Mouse (Mus musculus) midbrain, postnatal 0 days (tissue): ENCODE data around the gene Acoxl. TPM values are rescaled to one million over a fixed set of nuclear protein-coding genes. Genes with fewer than 3 reads are reported as not detected.
"Not testable (repeated sequence)": the region's sequence is repeated elsewhere in the genome, so short reads cannot be mapped to it uniquely, and the experiment has no call there.

Source experiments
- ATAC-seq: fragments of 200-750 bp; cut with Nextera tagmentation; 2 replicates; pipeline ENCODE4 v1.8.0; 2017; ENCODE audit warnings: moderate number of reproducible peaks, mild to moderate bottlenecking, moderate TSS enrichment, moderate library complexity; ENCODE audit not compliant: low FRiP score
- DNase-seq: peaks from one replicate; pipeline ENCODE4 v3.0.0-alpha.2; 2015; ENCODE audit warnings: low spot score
- H3K27ac ChIP-seq: fragments of 300-500 bp; sonication (generic); 2 replicates; pipeline ENCODE4 v1.5.1; 2014; ENCODE audit warnings: low read depth, mild to moderate bottlenecking, low read length, mixed read lengths
- H3K27me3 ChIP-seq: fragments of 300-500 bp; sonication (generic); 2 replicates; pipeline ENCODE4 v1.6.1; 2014; ENCODE audit warnings: low read length, control low read depth, mixed read lengths; ENCODE audit not compliant: insufficient read depth
- H3K36me3 ChIP-seq: fragments of 300-500 bp; sonication (generic); 2 replicates; pipeline ENCODE4 v1.6.1; 2014; ENCODE audit warnings: low read length, control low read depth, mixed read lengths; ENCODE audit not compliant: insufficient read depth
- H3K4me1 ChIP-seq: fragments of 300-500 bp; sonication (generic); 2 replicates; pipeline ENCODE4 v1.6.1; 2014; ENCODE audit warnings: mild to moderate bottlenecking, control low read depth, antibody characterized with exemption, low read length, mixed read lengths; ENCODE audit not compliant: insufficient read depth
- H3K4me2 ChIP-seq: fragments of 300-500 bp; sonication (generic); 2 replicates; pipeline ENCODE4 v1.6.1; 2014; ENCODE audit warnings: low read depth, mild to moderate bottlenecking, low read length, mixed read lengths; ENCODE audit not compliant: poor library complexity, severe bottlenecking
- H3K4me3 ChIP-seq: fragments of 300-500 bp; sonication (generic); 2 replicates; pipeline ENCODE4 v1.5.1; 2014; ENCODE audit warnings: low read depth, mild to moderate bottlenecking, low read length, moderate library complexity
- H3K9ac ChIP-seq: fragments of 300-500 bp; sonication (generic); replicated peaks from 2 replicates; pipeline ENCODE4 v1.6.1; 2014; ENCODE audit warnings: mild to moderate bottlenecking, low read length, moderate library complexity, mixed read lengths; ENCODE audit not compliant: poor library complexity, severe bottlenecking
- H3K9me3 ChIP-seq: fragments of 300-500 bp; sonication (generic); 2 replicates; pipeline ENCODE4 v1.6.1; 2016; ENCODE audit warnings: low read length, control low read depth
- CTCF ChIP-seq: IDR thresholded peaks from 2 replicates; pipeline ENCODE4 v1.5.1; 2016; ENCODE audit warnings: antibody characterized with exemption, mild to moderate bottlenecking
- WGBS: fragments of 180-500 bp; shearing (Covaris S2); extraction: QIAGEN DNeasy Blood & Tissue Kit; methylation state at CpG from one replicate; pipeline ENCODE4 v1.1.7; 2014; 5-methylcytosine and 5-hydroxymethylcytosine counted together
- polyA plus RNA-seq: library from polyadenylated mRNA; unstranded; fragments of >200 nt; fragmentation: Nextera tagmentation; extraction: Ambion mirVana; gene quantifications from 2 replicates; pipeline ENCODE4 v1.2.1, GENCODE M21; 2015
- total RNA-seq: library from RNA; depleted of rRNA; stranded (reverse); fragments of >200 nt; gene quantifications from 2 replicates; pipeline ENCODE4 v1.2.3, GENCODE M21; 2014

Acoxl gene
- total and polyA plus RNA-seq, 2 experiments from 2014 or later = 0.05 to 0.12 TPM

DNA sequence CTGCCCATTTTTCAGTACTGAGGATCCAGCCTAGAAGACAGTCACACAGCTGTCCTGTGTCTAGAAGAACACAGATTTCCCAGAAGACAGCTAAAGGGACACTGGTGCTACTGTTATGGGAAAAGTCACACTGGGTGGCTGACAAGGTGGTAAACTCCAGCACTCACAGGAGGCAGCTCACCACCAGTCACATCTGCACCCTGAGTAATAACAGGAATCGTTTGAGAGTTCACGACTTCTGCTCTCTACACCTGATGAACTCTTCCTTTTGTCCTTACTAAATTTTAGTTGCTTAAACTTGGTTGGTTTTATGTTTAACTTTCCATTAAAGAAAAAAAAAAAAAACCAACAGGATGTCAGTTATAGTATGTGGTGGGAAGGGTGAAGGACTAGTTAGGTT lies 255.9 kb downstream of the Acoxl start:
- no peak for ATAC-seq

DNA sequence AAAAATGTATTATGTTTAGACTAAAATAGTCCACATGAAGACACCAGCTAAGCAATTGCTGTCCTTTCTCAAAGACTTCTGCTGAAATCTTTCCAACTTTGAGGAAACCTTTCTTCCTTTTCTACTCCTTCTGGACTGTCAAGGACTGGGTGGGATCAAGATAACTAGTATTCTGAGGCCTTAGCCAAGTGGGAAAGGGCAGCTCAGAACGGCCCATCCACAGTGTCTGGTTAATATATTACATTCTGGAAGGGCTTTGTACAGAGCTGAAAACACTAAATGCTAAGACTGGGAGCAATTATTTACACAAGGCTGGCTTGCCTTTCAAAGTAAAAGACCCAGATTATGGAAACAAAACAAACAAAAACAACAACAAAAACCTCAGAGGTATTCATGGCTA lies 256.6 kb downstream of the Acoxl start:
- Histone ChIP-seq H3K4me3 (no peak overlapping the region), H3K27me3 (no peaks in the 10 kb centered on the region), H3K27ac (no peak overlapping the region), H3K36me3 (no peaks in the 10 kb centered on the region), H3K9me3 (no peaks in the 10 kb centered on the region), H3K4me1 (no peaks in the 10 kb centered on the region), H3K4me2 (no peak overlapping the region), H3K9ac (no peak overlapping the region)
- no peak for DNase-seq
- no peak for TF ChIP-seq CTCF
- WGBS = 56% methylated on average over 1 of the region's 1 CpGs
- ATAC-seq = no peak

More for the DNA sequence above, 255.9 kb downstream of the Acoxl start:
- WGBS = 82% methylated on average over 2 of the region's 2 CpGs
- H3K4me2 ChIP-seq = no peak overlapping the region
- no peaks in the 10 kb centered on the region for H3K9me3 ChIP-seq
- no peaks in the 10 kb centered on the region for H3K27me3 ChIP-seq
- no peak overlapping the region for H3K4me3 ChIP-seq
- no peak for TF ChIP-seq CTCF
- no peaks in the 10 kb centered on the region for H3K4me1 ChIP-seq
- H3K27ac ChIP-seq = no peak overlapping the region
- no peak overlapping the region for H3K9ac ChIP-seq
- no peaks in the 10 kb centered on the region for H3K36me3 ChIP-seq
- DNase-seq = no peak

DNA sequence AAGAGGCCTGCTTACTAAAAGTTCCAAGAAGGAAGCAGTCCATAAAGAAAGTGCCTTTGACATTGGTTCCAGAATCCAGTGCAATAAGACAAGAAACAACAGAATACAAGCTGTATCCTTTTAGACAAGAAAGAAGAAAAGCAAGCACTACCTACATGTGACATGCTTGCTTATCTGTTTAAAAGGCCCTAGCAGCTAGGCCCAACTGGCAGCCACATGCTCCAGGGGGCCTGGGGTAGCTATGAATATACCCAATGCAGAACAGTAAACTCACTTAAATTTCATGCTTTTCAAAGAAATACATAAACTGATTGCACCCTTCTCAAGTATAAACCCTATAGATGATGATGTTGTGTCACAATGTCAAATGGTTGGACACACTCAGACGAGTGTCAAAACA lies 257.4 kb downstream of the Acoxl start:
- DNase-seq = no peak
- no peak for ATAC-seq
- H3K4me1 ChIP-seq = no peaks in the 10 kb centered on the region
- WGBS = 85% methylated on average over 1 of the region's 1 CpGs
- H3K4me2 ChIP-seq = no peak overlapping the region
- no peak overlapping the region for H3K9ac ChIP-seq
- no peak overlapping the region for H3K27ac ChIP-seq
- H3K9me3 ChIP-seq = no peaks in the 10 kb centered on the region
- H3K36me3 ChIP-seq = no peaks in the 10 kb centered on the region
- H3K27me3 ChIP-seq = no peaks in the 10 kb centered on the region
- H3K4me3 ChIP-seq = no peak overlapping the region
- TF ChIP-seq CTCF = no peak

DNA sequence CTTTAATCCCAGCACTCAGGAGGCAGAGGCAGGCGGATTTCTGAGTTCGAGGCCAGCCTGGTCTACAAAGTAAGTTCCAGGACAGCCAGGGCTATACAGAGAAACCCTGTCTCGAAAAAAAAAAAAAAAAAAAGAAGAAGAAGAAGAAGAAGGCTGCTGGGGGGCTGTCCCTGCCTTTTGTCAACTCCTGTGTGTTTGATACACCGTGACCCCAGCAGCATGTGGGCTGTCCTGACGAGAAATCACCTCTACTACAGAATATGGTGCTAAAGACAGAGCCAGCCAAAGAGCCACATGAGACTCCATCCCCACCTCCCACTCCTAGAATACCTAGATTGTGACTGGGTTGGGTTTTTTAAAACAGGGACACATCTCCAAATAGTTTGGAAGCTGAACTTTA lies 259.4 kb downstream of the Acoxl start:
- H3K4me3 ChIP-seq, ATAC-seq, H3K9me3 ChIP-seq, H3K4me2 ChIP-seq, H3K36me3 ChIP-seq, DNase-seq, H3K9ac ChIP-seq, H3K4me1 ChIP-seq, H3K27ac ChIP-seq, H3K27me3 ChIP-seq: not testable (repeated sequence)
- 69% methylated on average over 4 of the region's 5 CpGs for WGBS

DNA sequence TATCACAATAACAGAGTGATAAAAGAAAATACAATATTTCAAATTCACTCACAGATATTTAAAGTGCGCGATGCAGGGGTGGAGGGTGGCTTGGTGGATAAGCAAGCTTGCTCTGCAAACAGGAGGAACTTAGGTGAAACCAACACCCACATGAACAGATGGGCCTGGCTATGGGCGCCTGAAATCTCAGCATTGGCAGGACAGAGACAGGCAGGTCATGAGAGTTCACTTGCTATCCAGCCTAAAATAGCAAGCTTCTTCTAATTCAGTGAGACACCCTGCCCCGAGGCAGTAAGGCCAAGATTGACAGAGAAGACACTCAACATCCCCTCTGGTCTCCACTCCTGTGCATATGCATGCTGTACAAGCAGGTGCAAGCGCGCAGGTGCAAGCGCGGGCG lies 263.4 kb downstream of the Acoxl start:
- H3K4me3 ChIP-seq = no peak overlapping the region
- H3K36me3 ChIP-seq = no peaks in the 10 kb centered on the region
- DNase-seq (no peak), ATAC-seq (no peak)
- no peak overlapping the region for H3K27ac ChIP-seq
- no peak overlapping the region for H3K9ac ChIP-seq
- H3K4me1 ChIP-seq = no peaks in the 10 kb centered on the region
- no peak for TF ChIP-seq CTCF
- 92% methylated on average over 9 of the region's 9 CpGs for WGBS
- no peaks in the 10 kb centered on the region for H3K27me3 ChIP-seq
- H3K9me3 ChIP-seq = no peaks in the 10 kb centered on the region
- no peak overlapping the region for H3K4me2 ChIP-seq

DNA sequence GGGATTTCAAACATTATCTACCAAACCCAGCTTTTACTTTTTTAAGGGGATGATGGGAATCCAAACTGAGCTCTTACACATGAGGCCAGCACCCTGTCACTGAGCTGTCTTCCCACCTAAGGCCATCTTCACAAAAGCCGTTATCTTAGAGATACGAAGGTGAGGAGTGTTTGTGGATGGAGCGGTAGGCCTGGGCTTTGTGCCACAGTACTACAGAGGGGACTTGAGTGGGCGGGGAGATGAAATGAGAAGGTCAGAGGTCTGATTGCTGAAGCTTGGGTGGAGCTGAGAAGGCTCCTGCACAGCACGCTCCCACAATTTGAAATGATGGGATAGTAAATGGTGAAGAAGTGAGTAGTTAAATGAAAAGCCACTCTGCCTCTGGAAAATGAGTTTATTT lies 266.1 kb downstream of the Acoxl start:
- Histone ChIP-seq H3K9ac (no peak overlapping the region), H3K27me3 (no peaks in the 10 kb centered on the region), H3K27ac (no peak overlapping the region), H3K4me2 (no peak overlapping the region), H3K4me1 (no peaks in the 10 kb centered on the region), H3K9me3 (no peaks in the 10 kb centered on the region), H3K4me3 (no peak overlapping the region), H3K36me3 (no peaks in the 10 kb centered on the region)
- WGBS = 88% methylated on average over 5 of the region's 5 CpGs
- DNase-seq (no peak), ATAC-seq (no peak)
- no peak for TF ChIP-seq CTCF

DNA sequence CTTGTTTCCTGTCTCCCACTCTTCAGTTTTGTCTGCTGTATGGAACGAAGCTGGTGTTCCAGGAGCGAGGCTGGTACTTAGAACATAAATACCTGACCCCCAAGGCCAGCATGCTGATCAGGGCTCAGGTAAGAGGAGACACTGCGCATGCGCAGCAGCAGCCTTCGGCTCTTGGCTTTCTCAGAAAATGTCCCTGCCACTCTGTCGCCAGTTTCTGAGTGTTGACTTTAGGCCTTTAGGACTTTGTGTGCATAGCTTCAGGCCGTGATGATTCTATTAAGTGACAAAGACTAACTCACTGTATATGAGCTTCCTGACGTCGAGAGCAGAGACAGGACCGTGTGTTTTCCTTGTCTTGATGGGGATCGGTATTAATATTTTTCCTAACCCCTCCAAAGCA lies 267.0 kb downstream of the Acoxl start:
- no peaks in the 10 kb centered on the region for H3K36me3 ChIP-seq
- H3K27ac ChIP-seq = no peak overlapping the region
- no peaks in the 10 kb centered on the region for H3K9me3 ChIP-seq
- no peak overlapping the region for H3K9ac ChIP-seq
- DNase-seq = no peak
- WGBS = 88% methylated on average over 11 of the region's 11 CpGs
- H3K27me3 ChIP-seq = no peaks in the 10 kb centered on the region
- H3K4me3 ChIP-seq = no peak overlapping the region
- no peaks in the 10 kb centered on the region for H3K4me1 ChIP-seq
- ATAC-seq = no peak
- TF ChIP-seq CTCF = no peak
- no peak overlapping the region for H3K4me2 ChIP-seq
